Mouse (Mus musculus) R1 (cell line): Measurements from ENCODE around the gene Rnf216.

Experiments
- DNase-seq: peaks from one replicate; pipeline ENCODE4 v3.0.0-alpha.2; 2018; ENCODE audit warnings: low read depth, low spot score

The Rnf216 gene

DNA sequence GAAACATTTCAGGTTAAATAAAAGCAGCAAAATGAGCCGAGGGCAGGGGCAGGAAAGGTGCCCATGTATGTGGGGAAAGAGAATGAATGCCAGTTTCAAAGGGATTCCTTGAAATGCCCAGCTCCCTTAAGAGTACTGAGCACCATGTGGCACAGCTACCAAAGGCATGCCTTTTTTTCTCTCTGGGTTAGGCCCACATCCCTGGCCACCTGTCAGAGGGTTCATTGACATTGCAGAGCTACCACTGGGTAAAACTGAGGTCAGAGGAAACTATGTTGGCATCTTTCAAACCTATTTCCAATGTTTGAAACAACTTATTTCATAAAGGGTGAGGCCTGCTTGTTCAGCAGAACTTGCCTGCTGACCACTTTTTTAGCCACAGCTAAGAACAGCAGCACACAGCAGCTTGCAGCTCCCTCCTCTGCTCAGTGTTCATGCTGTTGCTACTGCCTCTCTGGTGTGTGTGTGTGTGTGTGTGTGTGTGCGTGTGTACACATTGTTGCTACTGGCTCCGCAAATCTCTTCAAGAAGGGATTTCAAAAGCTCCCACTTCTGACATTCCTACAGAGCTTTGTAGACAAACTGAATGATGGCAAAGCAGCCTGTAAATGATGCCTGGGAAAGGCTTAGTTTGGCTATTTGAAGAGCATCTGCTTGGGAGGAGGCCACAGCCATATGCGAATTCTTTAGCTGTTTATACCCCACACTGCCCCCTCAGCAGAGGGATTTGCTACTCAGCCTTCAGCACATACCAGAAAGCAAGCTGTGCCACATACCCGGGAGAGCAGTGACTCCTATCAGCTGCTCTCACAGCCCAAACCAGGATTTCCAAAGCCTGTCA, 59.4 kb downstream of the Rnf216 start:
- DNase-seq, result no peak

GRCm38 (mm10) chr5:143052677-143053076, 60.1 kb downstream of the Rnf216 start:
- no peak for DNase-seq

DNA sequence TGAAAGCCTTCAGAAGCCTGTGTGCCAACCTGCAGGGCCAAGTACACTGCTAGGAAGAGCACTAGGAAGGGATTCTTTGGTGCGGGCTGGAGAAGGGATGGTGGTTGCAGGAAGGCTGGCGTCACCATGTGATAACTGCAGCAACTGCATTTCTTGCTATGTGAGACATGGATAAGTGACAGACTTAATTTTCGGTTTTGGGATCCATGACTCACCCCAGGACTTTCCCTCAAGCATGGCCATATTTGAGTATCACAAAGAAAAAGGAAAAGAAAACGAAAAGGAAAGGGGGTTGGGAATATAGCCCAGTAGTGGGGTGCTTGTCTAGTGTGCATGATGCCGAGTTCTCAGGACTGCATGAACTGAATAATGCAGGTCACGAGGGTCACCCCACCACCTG, 60.9 kb downstream of the Rnf216 start:
- no peak for DNase-seq

DNA sequence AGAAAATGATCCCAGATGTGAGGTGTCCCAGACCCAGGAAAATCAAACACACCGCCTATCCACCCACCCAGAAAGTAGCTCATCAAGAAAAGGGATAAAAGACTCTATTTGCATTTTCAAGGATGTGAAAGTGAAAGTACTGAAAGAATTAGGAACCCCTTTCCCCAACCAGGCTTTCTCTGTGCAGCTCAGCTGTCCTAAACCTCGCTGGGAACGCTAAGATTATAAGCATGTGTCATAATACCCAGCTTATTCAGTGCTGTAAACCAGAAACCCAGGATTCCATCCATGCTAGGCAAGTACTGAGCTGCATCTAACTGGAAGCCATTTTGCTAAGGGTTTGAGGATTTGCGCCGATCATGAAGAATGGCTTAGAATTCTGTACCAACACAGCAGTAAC, 62.5 kb downstream of the Rnf216 start:
- DNase-seq, result no peak

GRCm38 (mm10) chr5:143049746-143050145, 63.0 kb downstream of the Rnf216 start:
- DNase-seq, result no peak

DNA sequence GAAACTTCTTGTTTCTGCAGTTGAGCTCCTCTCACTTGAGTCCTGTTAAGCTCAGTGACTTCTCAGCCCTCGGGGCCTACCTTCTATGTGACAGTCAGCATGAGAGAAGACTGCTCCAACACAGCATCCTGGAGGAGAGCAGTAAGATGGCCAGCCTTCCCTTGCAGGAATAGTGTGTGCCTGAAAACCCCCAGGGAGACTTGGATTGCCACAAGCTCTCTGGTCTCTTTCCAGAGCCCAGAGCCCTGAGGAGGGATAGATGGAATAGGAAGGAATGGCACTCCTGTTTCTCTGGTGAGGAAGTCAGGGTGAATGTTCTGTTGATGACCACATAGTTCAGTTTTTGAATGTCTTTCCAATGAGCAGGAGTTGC, 63.8 kb downstream of the Rnf216 start:
- DNase-seq, result no peak

DNA sequence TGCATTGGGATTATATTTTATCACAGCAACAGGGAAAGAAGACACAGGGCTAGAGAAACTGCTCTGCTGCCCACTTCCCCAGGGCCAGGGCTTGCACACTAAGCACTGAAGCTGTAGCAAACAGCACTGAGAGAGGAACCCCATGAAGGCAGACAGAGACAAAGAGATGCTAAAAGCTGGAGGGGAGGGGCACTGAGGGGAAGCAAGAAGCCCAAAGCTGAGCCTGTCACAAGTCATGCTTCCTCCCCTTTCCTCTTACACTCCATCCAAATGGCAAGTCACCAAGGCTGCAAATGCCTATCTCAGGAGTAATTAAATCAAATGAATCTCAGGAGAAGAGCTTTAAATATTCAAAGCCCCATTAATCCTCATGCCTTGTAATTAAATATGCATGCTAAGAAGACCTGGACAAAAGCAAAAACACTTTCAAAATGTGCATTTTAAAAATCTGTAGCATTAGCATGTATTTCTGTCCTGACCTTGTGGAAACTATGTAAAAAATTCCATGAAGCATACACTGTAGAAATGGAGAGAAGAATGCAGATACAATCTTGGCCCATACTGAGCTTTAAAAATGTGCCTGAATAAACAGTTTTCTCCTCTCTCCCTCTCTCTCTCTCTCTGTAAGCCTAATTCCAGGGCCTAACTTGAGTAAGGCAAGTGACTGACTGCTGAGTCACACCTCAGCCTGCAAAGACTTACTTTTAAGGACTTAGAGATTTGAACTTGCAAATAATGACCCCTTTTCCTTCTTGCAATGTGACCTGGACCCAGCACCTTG, 64.4 kb downstream of the Rnf216 start:
- no peak for DNase-seq

GRCm38 (mm10) chr5:143047586-143047985, 65.2 kb downstream of the Rnf216 start:
- DNase-seq, result no peak

DNA sequence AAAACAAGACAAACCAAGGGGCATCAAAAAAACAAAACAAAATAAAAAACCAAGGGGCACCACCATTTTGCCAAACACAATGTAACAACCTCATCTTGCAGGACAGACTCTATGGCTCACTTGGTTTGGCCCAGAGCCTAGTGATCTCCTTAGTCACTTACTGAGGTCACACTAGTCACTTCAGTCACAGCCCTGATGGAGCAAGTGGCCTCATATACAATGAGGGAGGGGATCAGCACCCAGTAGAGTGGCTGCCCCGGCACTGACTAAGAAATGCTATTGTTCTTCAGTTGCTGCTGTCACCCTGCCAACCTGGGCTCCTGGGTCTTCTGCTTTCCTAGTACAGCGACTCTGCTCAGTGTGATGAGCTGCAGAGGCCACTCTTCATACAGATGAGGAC, 68.9 kb downstream of the Rnf216 start:
- DNase-seq, result no peak

GRCm38 (mm10) chr5:143043285-143043684, 69.5 kb downstream of the Rnf216 start:
- peak; percentile 73 for DNase-seq

DNA sequence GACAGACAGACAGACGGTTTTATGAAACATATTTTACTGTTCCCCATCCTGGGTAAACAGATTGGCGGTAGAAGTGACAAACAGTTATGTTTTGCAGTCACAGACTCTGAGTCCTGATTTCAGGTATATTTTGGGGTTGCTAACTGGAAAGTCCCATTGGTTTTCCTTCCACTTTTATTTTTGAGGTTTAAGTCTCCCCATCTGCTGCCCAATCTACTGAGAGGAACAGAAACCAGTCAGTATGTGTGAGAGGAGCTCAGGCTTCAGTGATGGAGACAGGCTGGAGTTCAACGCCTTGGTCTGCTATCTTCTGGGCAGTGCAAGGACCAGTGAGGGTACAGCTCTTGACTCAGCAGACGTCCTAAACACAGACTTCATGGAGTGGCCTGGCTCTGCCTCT, 74.0 kb downstream of the Rnf216 start:
- no peak for DNase-seq

DNA sequence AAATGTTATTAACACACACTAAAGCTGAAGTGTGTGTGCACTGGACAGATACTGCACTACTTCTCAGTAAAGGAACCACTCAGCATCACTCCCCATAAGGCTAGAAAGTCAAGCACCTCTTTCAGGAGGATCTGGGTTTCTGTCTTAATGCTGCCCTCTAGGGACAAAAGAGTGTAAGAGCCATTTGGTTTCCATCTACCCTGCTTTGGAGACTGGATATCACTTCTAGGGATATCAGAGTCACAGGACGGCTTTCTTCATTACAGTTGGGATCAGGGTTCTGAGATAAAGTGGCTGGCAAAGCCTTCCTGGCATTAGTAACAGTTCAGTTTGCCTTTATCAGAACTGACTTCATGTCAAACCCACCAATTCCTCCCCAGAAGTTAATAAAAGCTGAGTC, 75.6 kb downstream of the Rnf216 start:
- peak; percentile 68 for DNase-seq

DNA sequence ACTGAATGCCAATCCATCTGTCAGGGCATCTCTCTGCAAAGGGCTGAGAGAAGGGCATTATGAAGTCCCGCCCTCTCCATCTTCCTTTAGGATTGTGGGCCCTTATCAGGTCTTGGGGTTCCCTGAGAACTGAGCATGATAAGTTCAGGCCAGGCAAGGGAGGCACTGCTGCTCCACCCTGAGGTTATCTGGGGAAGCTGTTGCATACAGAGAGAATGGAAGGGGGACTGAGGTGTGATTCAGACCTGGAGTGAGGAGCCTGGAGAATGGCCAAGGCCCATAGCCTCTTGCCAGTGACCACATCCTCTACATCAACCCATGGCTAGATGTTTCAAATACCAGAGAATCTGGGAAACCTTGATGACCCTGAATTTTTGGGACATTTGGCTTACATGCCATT, 76.7 kb downstream of the Rnf216 start:
- DNase-seq, result no peak

GRCm38 (mm10) chr5:143035271-143035670, 77.5 kb downstream of the Rnf216 start:
- no peak for DNase-seq

GRCm38 (mm10) chr5:143034108-143034507, 78.7 kb downstream of the Rnf216 start:
- no peak for DNase-seq

GRCm38 (mm10) chr5:143033277-143033676, 79.5 kb downstream of the Rnf216 start:
- DNase-seq, result no peak

- no peak for DNase-seq
Measured at GRCm38 (mm10) chr5:143032639-143033146, 80.1 kb downstream of the Rnf216 start.

DNA sequence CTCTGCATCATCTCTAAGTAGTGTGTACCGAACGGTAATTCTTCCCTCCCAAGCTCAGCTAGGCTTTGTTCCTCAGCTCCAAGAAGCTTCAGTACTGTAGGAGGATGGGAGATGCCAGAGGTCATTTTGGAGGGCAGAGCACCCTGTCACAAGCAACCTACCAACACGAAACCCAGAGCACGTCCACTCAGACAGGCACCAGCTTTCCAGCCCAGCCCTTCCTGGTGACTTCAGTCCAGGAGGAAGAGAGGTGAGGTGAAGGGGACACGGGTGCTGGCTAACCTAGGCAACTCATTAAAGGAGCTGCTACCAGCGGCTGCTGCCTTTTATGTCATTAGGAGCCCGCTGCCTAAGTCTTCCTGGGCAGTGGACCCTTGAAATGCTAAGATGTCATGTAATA, 81.1 kb downstream of the Rnf216 start:
- DNase-seq, result no peak

GRCm38 (mm10) chr5:143031193-143031592, 81.6 kb downstream of the Rnf216 start:
- no peak for DNase-seq

- no peak for DNase-seq
Measured at GRCm38 (mm10) chr5:143023887-143024286, 88.9 kb downstream of the Rnf216 start.

GRCm38 (mm10) chr5:143022956-143023355, 89.8 kb downstream of the Rnf216 start:
- peak; percentile 79 for DNase-seq

- no peak for DNase-seq
Measured at GRCm38 (mm10) chr5:143017401-143017800, 95.4 kb downstream of the Rnf216 start.

DNA sequence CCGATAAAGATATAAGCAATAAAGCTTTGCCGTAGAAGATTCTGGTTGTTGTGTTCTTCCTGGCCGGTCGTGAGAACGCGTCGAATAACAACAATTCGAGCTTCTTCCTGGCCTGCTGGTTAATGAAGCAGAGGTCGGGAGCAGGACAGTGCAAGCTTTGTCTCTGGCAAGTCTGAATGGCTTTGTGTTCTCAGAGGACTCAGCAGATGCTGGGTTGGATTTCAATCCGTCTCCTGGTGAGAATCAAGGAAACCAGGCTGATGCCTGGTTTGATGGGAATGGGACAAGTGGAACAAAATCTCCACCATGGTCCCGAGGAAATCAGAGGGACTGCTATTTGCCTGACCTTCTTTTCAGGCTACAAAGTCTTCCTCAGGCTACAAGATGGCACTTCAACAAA, 103.4 kb downstream of the Rnf216 start:
- DNase-seq, result peak; percentile 39
